Mouse (Mus musculus) embryonic facial prominence, embryonic 11.5 days (tissue): ENCODE results near the gene Lrpap1. TPM values are rescaled to one million over a fixed set of nuclear protein-coding genes. Genes with fewer than 3 reads are reported as not detected.

Source experiments
- ATAC-seq: fragments of 200-750 bp; cut with Nextera tagmentation; replicated peaks from 2 replicates; pipeline ENCODE4 v1.8.0; 2017; ENCODE audit warnings: low read depth; ENCODE audit not compliant: insufficient number of reproducible peaks, low FRiP score, low TSS enrichment
- DNase-seq: peaks from one replicate; pipeline ENCODE4 v3.0.0-alpha.2; 2015; ENCODE audit warnings: low spot score
- H3K27ac ChIP-seq: fragments of 300-500 bp; sonication (generic); replicated peaks from 2 replicates; pipeline ENCODE4 v1.5.1; 2014; ENCODE audit warnings: mild to moderate bottlenecking, low read depth, low read length, control low read depth
- H3K27me3 ChIP-seq: fragments of 300-500 bp; sonication (generic); 2 replicates; pipeline ENCODE4 v1.6.1; 2014; ENCODE audit warnings: mild to moderate bottlenecking, low read length, moderate library complexity, mixed read lengths; ENCODE audit not compliant: control insufficient read depth, insufficient read depth
- H3K36me3 ChIP-seq: fragments of 300-500 bp; sonication (generic); replicated peaks from 2 replicates; pipeline ENCODE4 v1.6.1; 2014; ENCODE audit warnings: low read depth, mild to moderate bottlenecking, low read length, moderate library complexity, mixed read lengths; ENCODE audit not compliant: control insufficient read depth, insufficient read depth
- H3K4me1 ChIP-seq: fragments of 300-500 bp; sonication (generic); 2 replicates; pipeline ENCODE4 v1.6.1; 2014; ENCODE audit warnings: low read length, mixed read lengths; ENCODE audit not compliant: control insufficient read depth, insufficient read depth
- H3K4me2 ChIP-seq: fragments of 300-500 bp; sonication (generic); 2 replicates; pipeline ENCODE4 v1.6.1; 2014; ENCODE audit warnings: low read depth, mild to moderate bottlenecking, control low read depth, low read length, moderate library complexity
- H3K4me3 ChIP-seq: fragments of 300-500 bp; sonication (generic); 2 replicates; pipeline ENCODE4 v1.5.1; 2014; ENCODE audit warnings: low read depth, low read length, control low read depth
- H3K9ac ChIP-seq: fragments of 300-500 bp; sonication (generic); replicated peaks from 2 replicates; pipeline ENCODE4 v1.6.1; 2014; ENCODE audit warnings: mild to moderate bottlenecking, control low read depth, low read length
- H3K9me3 ChIP-seq: fragments of 300-500 bp; sonication (generic); replicated peaks from 2 replicates; pipeline ENCODE4 v1.6.1; 2016; ENCODE audit warnings: mild to moderate bottlenecking, low read length, inconsistent platforms, mixed read lengths; ENCODE audit not compliant: control insufficient read depth
- WGBS: fragments of 180-500 bp; shearing (Covaris S2); extraction: QIAGEN DNeasy Blood & Tissue Kit; methylation state at CpG from one replicate; pipeline ENCODE4 v1.1.7; 2014; 5-methylcytosine and 5-hydroxymethylcytosine counted together
- polyA plus RNA-seq: library from polyadenylated mRNA; unstranded; fragments of >200 nt; fragmentation: Nextera tagmentation; extraction: Ambion mirVana; gene quantifications from 2 replicates; pipeline ENCODE4 v1.2.1, GENCODE M21; 2014

Lrpap1 gene
- polyA plus RNA-seq, 1 experiment from 2014 or later = 92.3 TPM

GRCm38 (mm10) chr5:35070314-35070713 lies 35.3 kb downstream of the Lrpap1 start:
- no peaks in the 10 kb centered on the region for H3K9me3 ChIP-seq
- no peaks in the 10 kb centered on the region for H3K4me1 ChIP-seq
- WGBS = 85% methylated on average over 8 of the region's 8 CpGs
- no peak overlapping the region for H3K9ac ChIP-seq
- DNase-seq (no peak), ATAC-seq (no peak)
- H3K4me3 ChIP-seq = no peak overlapping the region
- H3K27me3 ChIP-seq = no peaks in the 10 kb centered on the region
- H3K36me3 ChIP-seq = no peaks in the 10 kb centered on the region
- H3K4me2 ChIP-seq = no peak overlapping the region
- H3K27ac ChIP-seq = no peak overlapping the region

- H3K9me3 ChIP-seq = no peaks in the 10 kb centered on the region
- H3K4me1 ChIP-seq = no peaks in the 10 kb centered on the region
- no peaks in the 10 kb centered on the region for H3K27me3 ChIP-seq
- ATAC-seq = no peak
- H3K4me3 ChIP-seq = no peak overlapping the region
- no peak overlapping the region for H3K9ac ChIP-seq
- H3K4me2 ChIP-seq = no peak overlapping the region
- DNase-seq = no peak
- 84% methylated on average over 2 of the region's 2 CpGs for WGBS
- H3K27ac ChIP-seq = no peak overlapping the region
- no peaks in the 10 kb centered on the region for H3K36me3 ChIP-seq
Observed at GRCm38 (mm10) chr5:35069841-35070240, 35.7 kb downstream of the Lrpap1 start.

- Histone ChIP-seq H3K4me1 (no peaks in the 10 kb centered on the region; the same call in 1 of the 2 replicates), H3K4me3 (no peak overlapping the region), H3K9ac (no peak overlapping the region), H3K9me3 (no peaks in the 10 kb centered on the region), H3K36me3 (no peaks in the 10 kb centered on the region), H3K27ac (no peak overlapping the region), H3K4me2 (no peak overlapping the region), H3K27me3 (peaks cover 20% of the 10 kb centered on the region)
- DNase-seq = no peak
- ATAC-seq = no peak
- WGBS = 58% methylated on average over 3 of the region's 3 CpGs
Observed at GRCm38 (mm10) chr5:35060098-35060497, 45.5 kb downstream of the Lrpap1 start.

- DNase-seq (no peak), ATAC-seq (no peak)
- Histone ChIP-seq H3K4me1 (no peaks in the 10 kb centered on the region; the same call in 1 of the 2 replicates), H3K4me2 (no peak overlapping the region), H3K9ac (no peak overlapping the region), H3K36me3 (no peaks in the 10 kb centered on the region), H3K9me3 (no peaks in the 10 kb centered on the region), H3K27ac (no peak overlapping the region), H3K4me3 (no peak overlapping the region), H3K27me3 (peaks cover 20% of the 10 kb centered on the region)
- 70% methylated on average over 1 of the region's 1 CpGs for WGBS
Observed at GRCm38 (mm10) chr5:35058216-35058615, 47.4 kb downstream of the Lrpap1 start.

- Histone ChIP-seq H3K36me3 (no peaks in the 10 kb centered on the region), H3K4me2 (peak overlapping the region; percentile 98; the same call in 1 of the 2 replicates), H3K9me3 (no peaks in the 10 kb centered on the region), H3K4me1 (no peaks in the 10 kb centered on the region; the same call in 1 of the 2 replicates), H3K27me3 (peaks cover 20% of the 10 kb centered on the region), H3K27ac (no peak overlapping the region), H3K4me3 (peak overlapping the region; percentile 60; the same call in 1 of the 2 replicates), H3K9ac (no peak overlapping the region)
- 28% methylated on average over 4 of the region's 4 CpGs for WGBS
- no peak for ATAC-seq
- no peak for DNase-seq
Observed at GRCm38 (mm10) chr5:35057582-35057981, 48.0 kb downstream of the Lrpap1 start.

GRCm38 (mm10) chr5:35056604-35057432 lies 48.7 kb downstream of the Lrpap1 start, which contains the start of gene Dok7:
Dok7 (plus strand) TSS chr5:35056766.
- ATAC-seq (peak; percentile 53; the same call in 1 of the 2 replicates), DNase-seq (peak; percentile 50)
- H3K4me1 ChIP-seq = no peaks in the 10 kb centered on the region; the same call in 1 of the 2 replicates
- H3K27ac ChIP-seq = no peak within 1 kb of the TSS
- H3K4me2 ChIP-seq = peak within 1 kb of the TSS; percentile 98
- H3K9ac ChIP-seq = peak within 1 kb of the TSS; percentile 44
- H3K27me3 ChIP-seq = peaks cover 20% of the 10 kb centered on the region
- no peaks in the 10 kb centered on the region for H3K36me3 ChIP-seq
- under 1% methylated on average over 61 of the region's 74 CpGs for WGBS
- no peaks in the 10 kb centered on the region for H3K9me3 ChIP-seq
- H3K4me3 ChIP-seq = peak within 1 kb of the TSS; percentile 60

GRCm38 (mm10) chr5:35055076-35055475 lies 50.5 kb downstream of the Lrpap1 start:
- Histone ChIP-seq H3K27me3 (peaks cover 20% of the 10 kb centered on the region), H3K4me1 (no peaks in the 10 kb centered on the region; the same call in 1 of the 2 replicates), H3K27ac (no peak overlapping the region), H3K9ac (no peak overlapping the region), H3K9me3 (no peaks in the 10 kb centered on the region), H3K36me3 (no peaks in the 10 kb centered on the region), H3K4me2 (no peak overlapping the region), H3K4me3 (no peak overlapping the region)
- no peak for ATAC-seq
- DNase-seq = no peak
- 78% methylated on average over 12 of the region's 12 CpGs for WGBS

GRCm38 (mm10) chr5:35054628-35055027 lies 50.9 kb downstream of the Lrpap1 start:
- Histone ChIP-seq H3K27ac (no peak overlapping the region), H3K27me3 (peaks cover 20% of the 10 kb centered on the region), H3K4me3 (no peak overlapping the region), H3K4me1 (no peaks in the 10 kb centered on the region; the same call in 1 of the 2 replicates), H3K9me3 (no peaks in the 10 kb centered on the region), H3K9ac (no peak overlapping the region), H3K36me3 (no peaks in the 10 kb centered on the region), H3K4me2 (no peak overlapping the region)
- no peak for DNase-seq
- no peak for ATAC-seq
- 95% methylated on average over 3 of the region's 3 CpGs for WGBS
